Mouse (Mus musculus): ENCODE data around the gene Pdzd2. TPM values are rescaled to one million over a fixed set of nuclear protein-coding genes. Genes with fewer than 3 reads are reported as not detected.

Gene Pdzd2
- polyA plus RNA-seq (2014; fragmentation: Illumina TruSeq; extraction: RNeasy Lipid Tissue Mini Kit (QIAGEN cat#74804); ENCODE audit: low read depth, low replicate concordance), result 0.19 TPM

GRCm38 (mm10) chr15:12739277-12740247 lies at the start of gene Pdzd2:
Pdzd2 (minus strand) TSS chr15:12739924.

GRCm38 (mm10) chr15:12321788-12322621 lies 417.7 kb downstream of the Pdzd2 start, which contains the start of gene 1810049J17Rik:
1810049J17Rik (minus strand) TSS chr15:12321899.

GRCm38 (mm10) chr15:12321091-12321787 lies 418.5 kb downstream of the Pdzd2 start, which contains the start of gene Golph3:
Golph3 (plus strand) TSS chr15:12321450.

Other genes with a start within 250 kb of the Pdzd2 start
- 12.7 TPM for gene 6030458C11Rik, start 84.7 kb upstream of the Pdzd2 start, polyA plus RNA-seq (2014; fragmentation: Illumina TruSeq; extraction: RNeasy Lipid Tissue Mini Kit (QIAGEN cat#74804); ENCODE audit: low read depth, low replicate concordance)
- 3.8 TPM for gene Drosha, start 84.9 kb upstream of the Pdzd2 start, polyA plus RNA-seq (2014; fragmentation: Illumina TruSeq; extraction: RNeasy Lipid Tissue Mini Kit (QIAGEN cat#74804); ENCODE audit: low read depth, low replicate concordance)